Mouse (Mus musculus): ENCODE measurements around the gene Sprtn.

Sprtn gene

DNA sequence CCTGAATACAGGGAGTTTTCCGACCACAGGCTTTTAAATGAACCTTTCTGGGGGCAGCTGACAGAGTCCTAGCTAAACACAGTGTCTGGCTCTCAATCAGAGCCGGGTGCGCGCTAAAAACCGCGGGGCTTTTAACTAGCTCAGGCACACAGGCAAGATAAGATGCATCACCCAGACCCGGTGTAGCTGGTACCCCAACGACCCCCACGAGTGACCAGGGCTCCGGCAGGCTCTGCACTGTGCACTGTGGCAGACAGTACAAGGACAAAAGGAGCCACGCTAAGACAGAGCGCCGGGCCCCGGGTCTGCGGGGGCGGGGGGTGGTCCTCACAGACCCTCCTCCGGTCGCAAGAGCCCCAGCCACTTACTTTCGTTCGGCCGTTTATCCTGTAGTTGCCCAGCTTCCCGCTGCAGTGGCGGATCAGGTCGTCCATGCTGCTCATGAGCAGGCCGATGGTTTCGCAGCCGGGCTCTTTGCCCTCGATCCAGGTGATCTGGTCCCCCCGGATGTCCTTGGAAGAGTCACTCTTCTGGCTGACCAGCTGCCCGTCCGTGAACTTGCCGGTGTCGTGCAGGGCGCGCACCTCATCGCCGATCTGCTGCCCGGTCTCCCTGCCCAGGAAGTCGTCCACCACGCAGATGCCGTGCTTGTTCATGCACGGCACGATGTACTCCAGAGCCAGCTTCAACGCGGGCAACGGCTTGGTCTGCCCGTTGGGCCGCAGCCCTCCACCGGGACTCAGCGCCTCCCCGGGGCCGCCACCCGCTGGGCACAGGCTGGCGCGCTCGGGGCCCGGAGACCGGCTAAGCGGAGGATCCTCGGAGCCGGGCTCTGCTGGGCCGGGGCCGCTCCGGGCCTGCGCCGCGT lies 50.4 kb downstream of the Sprtn start:
- DNase-seq: peak; percentile 67

DNA sequence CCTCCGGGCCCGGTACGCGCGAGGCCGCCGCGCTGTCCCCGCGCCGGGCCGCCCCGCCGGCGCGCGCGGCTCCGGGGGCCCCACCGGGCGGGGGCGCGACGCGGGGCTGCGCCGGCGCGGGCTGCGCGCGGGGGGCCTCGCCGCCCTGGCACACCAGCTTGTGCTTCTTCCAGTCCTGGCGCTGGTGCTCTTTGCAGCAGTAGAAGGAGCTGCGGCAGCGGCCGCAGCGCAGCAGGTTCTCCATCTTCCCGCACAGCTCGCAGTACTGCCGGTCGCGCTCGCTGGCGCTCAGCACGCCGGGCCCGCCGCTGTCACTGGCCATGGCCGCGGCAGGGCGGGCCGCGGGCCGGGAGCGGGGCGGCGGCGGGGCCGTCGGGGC lies 51.0 kb downstream of the Sprtn start:
- DNase-seq: peak; percentile 43

DNA sequence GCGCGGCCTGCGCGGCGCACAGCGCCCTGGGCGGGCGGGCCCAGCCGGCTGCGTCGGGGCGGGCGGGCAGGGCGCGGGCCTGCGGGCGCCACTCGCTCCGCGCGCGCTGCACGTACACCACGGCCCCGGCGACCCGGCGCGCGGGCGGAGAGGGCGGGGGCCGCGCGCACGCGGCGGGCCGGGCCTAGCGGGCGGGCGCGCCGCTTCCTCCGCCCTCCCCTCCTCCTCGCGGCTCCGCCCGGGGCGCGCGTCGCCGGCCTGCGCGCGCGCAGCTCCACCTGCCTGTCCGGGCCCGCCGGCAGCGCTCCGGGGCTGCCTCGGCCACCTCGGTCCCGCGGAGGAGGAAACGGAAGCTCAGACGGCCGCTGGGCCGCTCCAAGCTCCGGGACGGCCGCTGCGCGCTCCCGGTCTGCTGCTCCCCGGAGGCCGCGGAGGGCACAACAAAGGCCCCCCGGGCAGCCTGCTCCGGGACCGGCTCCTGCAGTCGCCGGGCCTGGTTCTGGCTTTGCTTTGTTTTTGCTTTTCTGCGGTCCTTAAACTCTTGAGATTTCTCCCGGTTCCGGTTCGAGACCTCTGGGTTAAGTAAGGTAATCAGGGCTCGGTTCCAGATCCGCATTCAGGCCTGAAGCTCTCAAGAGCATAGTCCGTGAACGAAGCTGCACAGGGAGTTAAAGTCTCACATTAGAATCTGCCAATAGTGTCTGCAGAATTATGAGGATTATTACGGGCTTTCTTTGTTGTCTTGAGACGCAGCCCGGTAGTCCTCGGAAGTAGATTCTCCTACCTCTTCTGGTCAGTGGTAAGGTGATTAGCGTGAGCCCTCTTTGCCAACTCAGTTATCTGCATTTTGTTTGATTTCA lies 51.8 kb downstream of the Sprtn start, which contains the start of gene Egln1:
Gene Egln1, minus strand, starts transcription at position 116 of the 860 bp plus-strand sequence.
- peak; percentile 80 for DNase-seq

DNA sequence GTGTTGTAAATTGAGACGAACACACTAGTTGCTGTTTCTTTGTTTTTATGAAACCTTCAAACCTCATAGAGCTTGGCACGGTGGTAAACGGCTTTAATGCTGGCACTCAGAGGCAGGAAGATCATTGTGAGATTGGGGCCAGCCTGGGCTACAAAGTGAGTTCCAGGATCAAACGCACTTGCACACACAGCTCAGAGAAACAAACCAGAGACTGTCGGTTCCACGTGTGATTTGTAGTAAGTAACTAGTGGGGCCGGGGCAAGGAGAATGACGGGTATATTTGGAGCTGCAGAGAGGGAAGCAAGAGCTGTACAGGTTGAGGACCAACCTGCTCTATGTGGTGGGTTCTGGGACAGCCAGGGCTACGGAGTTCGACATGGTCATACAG lies 52.4 kb downstream of the Sprtn start:
- no peak for DNase-seq

DNA sequence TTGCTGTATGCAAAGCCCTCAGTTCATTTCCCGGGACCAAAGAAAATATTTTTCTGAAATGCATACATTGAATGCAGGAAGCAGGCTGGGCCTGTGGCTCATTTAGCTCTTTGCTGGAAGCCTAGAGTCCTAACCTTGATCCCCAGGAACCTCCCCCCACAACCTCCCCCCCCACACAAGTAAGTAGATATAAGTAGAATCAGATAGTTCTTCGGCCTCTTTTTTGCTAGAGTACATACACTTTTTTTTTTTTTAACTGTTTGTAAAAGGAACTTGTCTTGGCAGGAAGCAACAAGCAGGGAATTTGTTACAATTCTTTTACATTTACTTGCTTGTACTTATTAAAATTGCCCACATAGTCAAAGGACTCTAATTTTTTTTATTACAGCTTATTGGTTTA lies 53.2 kb downstream of the Sprtn start:
- no peak for DNase-seq

DNA sequence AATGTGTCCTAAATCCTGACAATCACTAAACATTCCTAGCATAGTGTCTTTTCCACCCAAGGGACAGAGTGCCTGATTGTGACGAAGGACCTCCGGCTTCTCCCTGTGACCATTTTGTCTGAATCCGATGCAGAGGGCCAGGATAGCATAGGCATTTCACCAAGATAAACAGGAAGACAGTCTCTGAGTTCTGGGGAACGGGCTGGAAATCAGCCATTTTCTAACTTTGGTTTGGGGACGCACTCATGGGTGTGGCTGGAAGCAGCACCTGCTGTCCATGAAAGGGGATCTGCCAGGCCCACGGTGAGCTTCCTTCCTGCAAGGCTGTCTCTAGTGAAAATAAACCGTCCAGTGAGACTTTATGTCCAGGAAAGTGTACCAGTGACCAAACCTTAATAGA lies 55.5 kb downstream of the Sprtn start:
- no peak for DNase-seq

DNA sequence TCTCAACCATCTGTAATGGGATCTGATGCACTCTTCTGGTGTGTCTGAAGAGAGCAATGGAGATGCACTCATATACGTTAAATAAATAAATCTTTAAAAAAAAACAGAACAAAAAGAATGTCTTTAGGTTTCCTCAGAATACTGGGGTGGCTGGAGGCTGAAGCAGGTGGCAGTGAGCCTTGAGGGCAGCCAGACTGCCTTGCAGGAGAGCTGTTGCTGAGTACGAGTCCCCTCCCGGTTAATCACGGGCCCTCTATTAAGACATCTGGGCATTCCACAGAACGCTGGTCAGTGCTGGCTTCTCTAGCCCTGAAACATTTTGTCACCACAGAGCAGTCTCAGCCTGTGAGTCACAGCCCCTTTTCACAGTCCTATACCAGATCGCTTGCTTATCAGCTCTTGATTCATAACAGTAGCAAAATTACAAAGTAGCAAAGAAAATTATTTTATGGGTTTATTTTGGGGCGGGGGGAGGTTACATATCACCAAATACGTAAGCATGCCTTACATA lies 56.9 kb downstream of the Sprtn start:
- no peak for DNase-seq
